Mouse (Mus musculus): ENCODE data around the gene BC107364.
"Not testable (repeated sequence)": the region's sequence is repeated elsewhere in the genome, so short reads cannot be mapped to it uniquely, and the experiment has no call there.

BC107364 gene

DNA sequence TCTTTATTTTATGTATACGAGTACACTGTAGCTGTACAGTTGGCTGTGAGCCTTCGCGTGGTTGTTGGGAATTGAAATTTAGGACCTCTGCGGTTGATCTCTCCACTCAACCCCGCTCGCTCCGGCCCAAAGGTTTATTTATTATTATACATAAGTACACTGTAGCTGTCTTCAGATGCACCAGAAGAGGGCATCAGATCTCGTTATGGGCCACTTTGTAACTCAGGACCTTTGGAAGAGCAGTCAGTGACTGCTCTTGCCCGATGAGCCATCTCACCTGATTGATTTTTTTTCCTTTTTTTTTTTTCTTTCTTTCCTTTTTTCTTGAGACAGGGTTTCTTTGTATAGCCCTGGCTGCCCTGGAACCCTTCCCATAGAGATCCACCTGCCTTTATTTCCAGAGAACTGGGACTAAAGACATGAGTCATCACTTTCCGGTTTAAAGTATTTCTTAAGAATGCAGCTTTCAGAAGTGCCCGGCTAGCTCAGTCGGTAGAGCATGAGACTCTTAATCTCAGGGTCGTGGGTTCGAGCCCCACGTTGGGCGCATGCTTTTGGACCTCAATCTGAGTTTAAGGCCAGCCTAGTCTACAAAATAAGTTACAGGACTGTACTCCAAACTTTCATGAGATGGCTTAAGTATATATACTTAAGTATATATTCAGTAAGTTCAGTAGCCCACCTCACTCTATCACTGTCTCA, 24.2 kb downstream of the BC107364 start:
- H3K4me3 ChIP-seq (replicated peaks; ENCODE audit: low read length) = peak overlapping the region; percentile 43
- H3K9me3 ChIP-seq (ENCODE audit: low read length) = no peaks in the 10 kb centered on the region
- peaks cover 54% of the 10 kb centered on the region for H3K4me1 ChIP-seq (replicated peaks; ENCODE audit: low read depth, low read length)
- no peaks in the 10 kb centered on the region for H3K36me3 ChIP-seq (ENCODE audit: insufficient read depth, low read length)
- TF ChIP-seq CTCF (conservative IDR thresholded peaks at IDR 0.05; ENCODE audit: low read length) (no peak), POU5F1 (IDR thresholded peaks at IDR 0.05; ENCODE audit: borderline replicate concordance, low read length) (no peak), NANOG (IDR thresholded peaks at IDR 0.05; ENCODE audit: borderline replicate concordance, low read length) (no peak)
- no peaks in the 10 kb centered on the region for H3K27me3 ChIP-seq (ENCODE audit: insufficient read depth, low read length)

DNA sequence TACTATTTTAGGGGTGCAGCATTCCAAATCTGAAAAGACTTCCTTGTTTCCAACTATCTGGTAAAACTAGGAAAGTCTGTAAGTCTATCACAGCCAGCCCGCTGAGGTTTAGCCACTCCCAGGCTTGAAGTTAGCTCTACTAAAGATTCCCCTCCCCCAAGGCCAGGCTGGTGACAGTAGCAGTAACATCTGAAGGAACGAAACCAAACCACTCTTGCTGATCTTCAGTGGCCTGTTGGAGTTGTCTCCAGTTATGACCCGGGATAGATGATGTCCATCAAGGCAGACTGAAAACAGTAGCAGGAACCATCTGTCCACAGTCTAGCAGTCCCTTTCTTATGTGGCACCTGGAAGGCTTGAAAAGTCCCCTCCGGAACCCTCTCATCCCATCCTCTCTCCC, 24.8 kb downstream of the BC107364 start:
- Histone ChIP-seq H3K9me3 (ENCODE audit: low read length) (no peaks in the 10 kb centered on the region), H3K36me3 (ENCODE audit: insufficient read depth, low read length) (no peaks in the 10 kb centered on the region), H3K27me3 (ENCODE audit: insufficient read depth, low read length) (no peaks in the 10 kb centered on the region), H3K4me3 (replicated peaks; ENCODE audit: low read length) (peak overlapping the region; percentile 43), H3K4me1 (replicated peaks; ENCODE audit: low read depth, low read length) (peaks cover 58% of the 10 kb centered on the region)
- TF ChIP-seq NANOG (IDR thresholded peaks at IDR 0.05; ENCODE audit: borderline replicate concordance, low read length) = no peak
- TF ChIP-seq CTCF (conservative IDR thresholded peaks at IDR 0.05; ENCODE audit: low read length) = no peak
- no peak for TF ChIP-seq POU5F1 (IDR thresholded peaks at IDR 0.05; ENCODE audit: borderline replicate concordance, low read length)

DNA sequence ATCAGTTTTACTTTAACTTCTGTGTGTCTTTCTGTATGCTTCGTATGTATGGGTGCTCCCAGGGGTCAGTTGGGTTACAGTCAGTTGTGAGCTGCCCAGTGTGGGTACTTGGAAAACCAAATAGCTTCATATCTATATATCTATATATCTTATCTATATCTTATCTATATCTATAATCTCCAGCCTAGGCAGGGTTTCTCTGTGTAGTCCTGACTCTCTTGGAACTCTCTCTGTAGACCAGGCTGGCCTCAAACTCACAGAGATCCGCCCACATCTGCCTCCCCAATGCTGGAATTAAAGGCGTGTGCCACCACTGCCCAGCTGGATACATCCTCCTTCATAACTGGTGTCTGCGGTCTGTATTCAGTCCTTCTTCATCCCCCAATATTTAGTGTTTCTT, 25.8 kb downstream of the BC107364 start:
- Histone ChIP-seq H3K4me3 (replicated peaks; ENCODE audit: low read length) (no peak overlapping the region), H3K36me3 (ENCODE audit: insufficient read depth, low read length) (no peaks in the 10 kb centered on the region), H3K4me1 (replicated peaks; ENCODE audit: low read depth, low read length) (peaks cover 56% of the 10 kb centered on the region), H3K9me3 (ENCODE audit: low read length) (no peaks in the 10 kb centered on the region), H3K27me3 (ENCODE audit: insufficient read depth, low read length) (no peaks in the 10 kb centered on the region)
- TF ChIP-seq CTCF (conservative IDR thresholded peaks at IDR 0.05; ENCODE audit: low read length) = no peak
- no peak for TF ChIP-seq NANOG (IDR thresholded peaks at IDR 0.05; ENCODE audit: borderline replicate concordance, low read length)
- TF ChIP-seq POU5F1 (IDR thresholded peaks at IDR 0.05; ENCODE audit: borderline replicate concordance, low read length) = no peak

DNA sequence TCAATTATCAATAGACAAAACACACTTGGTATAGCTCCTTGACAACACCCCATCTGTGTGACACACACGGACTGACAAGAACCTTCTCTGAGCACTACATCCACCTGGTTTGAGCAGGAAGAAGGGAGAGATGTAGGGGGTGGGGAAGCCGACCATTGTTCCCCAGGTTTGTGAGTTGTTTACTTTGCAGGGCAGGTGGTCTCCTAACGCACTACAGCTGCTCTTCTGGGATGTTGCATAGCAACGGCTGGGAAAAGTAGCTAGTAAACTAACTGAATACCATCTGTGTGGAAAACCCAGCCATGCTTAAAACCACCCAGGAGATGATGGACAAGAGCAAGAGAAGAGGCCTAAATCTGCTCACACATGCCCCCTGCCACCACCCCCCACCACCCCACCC, 27.7 kb downstream of the BC107364 start:
- H3K36me3 ChIP-seq (ENCODE audit: insufficient read depth, low read length); H3K9me3 ChIP-seq (ENCODE audit: low read length); H3K27me3 ChIP-seq (ENCODE audit: insufficient read depth, low read length); H3K4me3 ChIP-seq (replicated peaks; ENCODE audit: low read length): not testable (repeated sequence)
- peaks cover 65% of the 10 kb centered on the region for H3K4me1 ChIP-seq (replicated peaks; ENCODE audit: low read depth, low read length)

DNA sequence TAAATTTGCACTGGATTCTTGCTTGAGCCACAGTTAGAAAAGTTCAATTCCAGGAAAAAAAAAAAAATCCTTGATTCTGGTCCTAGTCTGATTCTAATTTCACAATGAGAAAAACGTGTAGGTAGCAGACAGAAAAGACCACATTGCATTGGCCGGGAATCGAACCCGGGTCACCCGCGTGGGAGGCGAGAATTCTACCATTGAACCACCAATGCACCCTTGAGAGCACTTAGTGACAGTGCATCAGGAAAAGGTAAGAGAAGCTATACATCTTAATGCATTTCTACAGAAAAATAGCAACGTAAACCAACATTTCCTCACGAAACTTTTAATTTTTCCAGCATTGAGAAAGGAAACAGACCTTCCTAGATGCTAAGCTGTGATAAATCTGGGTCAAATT, 28.2 kb downstream of the BC107364 start:
- Histone ChIP-seq H3K9me3 (ENCODE audit: low read length) (no peaks in the 10 kb centered on the region), H3K27me3 (ENCODE audit: insufficient read depth, low read length) (no peaks in the 10 kb centered on the region), H3K4me1 (replicated peaks; ENCODE audit: low read depth, low read length) (peaks cover 70% of the 10 kb centered on the region), H3K4me3 (replicated peaks; ENCODE audit: low read length) (no peak overlapping the region), H3K36me3 (ENCODE audit: insufficient read depth, low read length) (no peaks in the 10 kb centered on the region)
- no peak for TF ChIP-seq NANOG (IDR thresholded peaks at IDR 0.05; ENCODE audit: borderline replicate concordance, low read length)
- TF ChIP-seq POU5F1 (IDR thresholded peaks at IDR 0.05; ENCODE audit: borderline replicate concordance, low read length) = no peak
- TF ChIP-seq CTCF (conservative IDR thresholded peaks at IDR 0.05; ENCODE audit: low read length) = no peak

DNA sequence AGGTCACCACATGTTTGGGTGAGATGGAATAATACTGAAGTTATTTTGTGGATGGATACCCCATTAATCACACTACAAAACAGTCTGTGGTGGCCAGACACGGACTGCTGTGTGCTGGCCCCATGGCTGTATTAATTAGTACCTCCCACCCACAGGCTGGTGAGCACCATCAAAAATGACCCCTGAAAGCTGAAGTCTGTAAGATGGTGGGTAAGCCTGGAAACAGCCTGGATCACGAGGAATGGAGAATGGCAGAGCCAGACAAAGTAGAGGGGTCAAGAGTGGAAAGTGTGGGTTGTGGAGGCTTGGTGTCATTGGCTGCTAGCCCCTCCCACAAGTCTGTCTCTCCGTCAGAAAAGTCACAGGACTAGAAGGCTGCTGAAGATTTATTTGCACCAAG, 31.3 kb downstream of the BC107364 start:
- Histone ChIP-seq H3K27me3 (ENCODE audit: insufficient read depth, low read length) (no peaks in the 10 kb centered on the region), H3K36me3 (ENCODE audit: insufficient read depth, low read length) (no peaks in the 10 kb centered on the region), H3K4me1 (replicated peaks; ENCODE audit: low read depth, low read length) (peaks cover 78% of the 10 kb centered on the region), H3K4me3 (replicated peaks; ENCODE audit: low read length) (no peak overlapping the region), H3K9me3 (ENCODE audit: low read length) (no peaks in the 10 kb centered on the region)
- TF ChIP-seq CTCF (conservative IDR thresholded peaks at IDR 0.05; ENCODE audit: low read length) (no peak), POU5F1 (IDR thresholded peaks at IDR 0.05; ENCODE audit: borderline replicate concordance, low read length) (no peak), NANOG (IDR thresholded peaks at IDR 0.05; ENCODE audit: borderline replicate concordance, low read length) (no peak)

DNA sequence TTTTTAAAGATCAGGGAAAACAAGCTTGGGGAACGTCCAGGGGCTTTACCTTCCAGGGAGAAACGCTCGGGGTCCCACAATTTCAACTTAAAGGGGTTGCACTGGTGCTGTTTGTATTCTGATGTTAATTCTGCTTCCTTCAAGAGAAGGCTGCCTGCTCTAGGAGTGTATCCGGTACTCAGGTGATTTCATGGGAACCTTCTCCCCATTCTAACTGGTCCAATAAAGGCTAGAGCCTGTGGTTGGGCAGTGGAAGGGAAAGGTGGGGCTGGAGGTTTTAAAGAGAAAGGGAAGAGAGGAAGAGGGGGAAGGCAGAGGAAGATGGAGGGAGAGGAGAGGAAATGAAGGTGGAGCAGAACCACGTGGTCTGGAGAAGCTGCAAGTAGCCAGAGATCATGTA, 33.2 kb downstream of the BC107364 start:
- Histone ChIP-seq H3K4me3 (replicated peaks; ENCODE audit: low read length) (peak overlapping the region; percentile 58), H3K4me1 (replicated peaks; ENCODE audit: low read depth, low read length) (peaks cover 68% of the 10 kb centered on the region)
- H3K9me3 ChIP-seq (ENCODE audit: low read length); H3K27me3 ChIP-seq (ENCODE audit: insufficient read depth, low read length); H3K36me3 ChIP-seq (ENCODE audit: insufficient read depth, low read length): not testable (repeated sequence)

DNA sequence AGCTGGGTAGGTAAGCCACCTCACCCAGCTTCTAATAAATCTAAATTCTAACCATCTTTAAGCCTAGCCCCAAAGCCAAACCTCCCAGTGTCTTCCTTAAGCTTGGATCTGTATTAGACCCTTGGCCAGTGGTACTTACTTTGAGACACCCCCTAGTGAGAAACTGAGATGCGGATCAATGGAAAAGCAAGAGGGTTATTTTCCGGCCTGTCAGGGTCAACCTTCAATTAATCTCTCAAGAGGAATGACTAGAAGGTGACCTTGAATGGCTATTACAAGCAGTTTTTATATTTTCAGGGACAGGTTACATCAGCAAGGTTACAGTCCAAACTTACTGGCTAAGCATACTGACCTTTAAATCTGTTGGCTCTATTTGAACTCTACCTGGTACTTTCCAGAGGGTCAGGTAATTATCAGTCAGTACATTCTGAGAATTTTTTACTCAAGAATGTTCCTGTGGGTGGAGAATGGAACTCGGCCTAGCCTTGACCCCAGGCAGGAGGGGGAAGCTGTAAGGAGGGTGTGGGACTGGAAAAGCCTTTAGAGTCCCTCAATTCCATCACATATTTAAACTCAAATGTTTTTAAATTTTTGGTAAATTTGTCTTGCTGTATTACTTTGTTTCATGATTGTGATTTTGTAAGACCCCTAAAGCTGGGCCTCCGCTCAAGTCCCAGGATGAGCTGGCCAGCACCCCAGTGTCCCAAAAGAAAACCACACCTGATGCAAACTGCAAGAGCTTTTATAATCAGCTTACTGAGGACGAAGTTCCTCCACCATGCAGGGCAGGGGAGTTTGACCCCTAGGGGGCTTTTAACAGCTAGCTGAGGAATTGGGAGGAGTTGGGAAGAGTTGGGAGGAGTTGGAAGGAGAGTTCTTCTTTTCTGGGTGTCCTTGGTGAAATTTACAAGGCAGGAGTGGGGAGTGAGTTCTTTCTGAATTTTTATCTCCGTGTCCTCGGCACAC, 34.0 kb downstream of the BC107364 start:
- Histone ChIP-seq H3K4me3 (replicated peaks; ENCODE audit: low read length) (peak overlapping the region; percentile 58), H3K36me3 (ENCODE audit: insufficient read depth, low read length) (peaks cover 1% of the 10 kb centered on the region), H3K9me3 (ENCODE audit: low read length) (no peaks in the 10 kb centered on the region), H3K27me3 (ENCODE audit: insufficient read depth, low read length) (no peaks in the 10 kb centered on the region), H3K4me1 (replicated peaks; ENCODE audit: low read depth, low read length) (peaks cover 70% of the 10 kb centered on the region)
- TF ChIP-seq POU5F1 (IDR thresholded peaks at IDR 0.05; ENCODE audit: borderline replicate concordance, low read length) (no peak), CTCF (conservative IDR thresholded peaks at IDR 0.05; ENCODE audit: low read length) (peak; percentile 26; the same call in 1 of the 2 replicates), NANOG (IDR thresholded peaks at IDR 0.05; ENCODE audit: borderline replicate concordance, low read length) (peak; percentile 70; the same call in 1 of the 2 replicates)

Measured in E14TG2a.4 (cell line).